Mouse (Mus musculus) left cerebral cortex, postnatal 4 days (tissue): ENCODE measurements around the gene Depdc1b. TPM values are rescaled to one million over a fixed set of nuclear protein-coding genes. Genes with fewer than 3 reads are reported as not detected.
A peak's percentile ranks its signal among the peaks of the same experiment; 100 is the strongest.

Source experiments
- DNase-seq: peaks from one replicate; pipeline ENCODE4 v3.0.0-alpha.2; 2022
- intact Hi-C: fragments of 180-260 bp; cut with DNase I; formaldehyde crosslinking; loops from one replicate; pipeline ENCODE4 v1.15.1; 2025
- total RNA-seq, 2 experiments: library from RNA; stranded (reverse); gene quantifications; 2 replicates each; pipeline ENCODE4 v1.2.3; 2021

Depdc1b gene
- 1 to 10 TPM; 1.9 to 2.0 TPM for total RNA-seq

GRCm38 (mm10) chr13:108315702-108316486, at the start of gene Depdc1b:
Gene Depdc1b, plus strand, starts transcription at chr13:108316332.
- intact Hi-C loops = no loop called here
- peak; percentile 96 for DNase-seq

DNA sequence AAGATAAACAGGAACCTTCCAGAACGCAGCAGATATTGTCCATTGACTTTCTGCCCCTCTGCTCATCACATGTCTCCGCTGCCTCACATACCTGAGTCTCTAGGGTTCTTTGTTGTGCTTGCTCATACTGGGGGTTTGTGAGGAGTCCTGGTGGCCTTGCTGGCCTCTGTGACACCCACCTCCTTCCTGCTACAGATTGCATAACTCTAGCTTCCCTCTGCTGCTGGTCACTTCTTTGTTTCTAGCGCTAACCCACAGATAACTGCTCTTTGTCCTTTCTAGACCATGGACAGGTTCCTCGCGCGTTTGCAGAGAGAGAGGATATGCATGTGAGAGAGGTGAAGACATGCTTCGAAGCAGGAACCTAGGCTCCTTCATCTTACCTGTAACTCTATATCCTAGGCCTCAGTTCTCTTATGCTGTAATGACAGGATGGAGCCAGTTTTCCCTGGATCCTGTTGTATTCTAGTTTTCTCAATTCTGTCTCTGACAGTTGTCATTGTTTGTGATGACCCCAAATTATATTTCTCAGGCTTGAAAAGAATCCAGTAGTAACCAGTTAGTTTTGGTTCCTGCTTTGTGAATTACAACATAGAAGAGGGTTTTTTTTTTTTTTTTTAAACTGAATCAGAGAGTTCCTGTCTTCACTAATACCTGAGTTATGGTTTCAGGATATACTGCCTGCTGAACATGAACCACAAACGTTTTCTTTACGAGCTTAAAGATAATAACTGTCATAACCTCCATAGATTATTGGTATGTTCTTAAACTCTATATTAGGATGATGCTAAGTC, 48.1 kb upstream of the Depdc1b start:
- intact Hi-C loops = no loop called here
- no peak for DNase-seq

DNA sequence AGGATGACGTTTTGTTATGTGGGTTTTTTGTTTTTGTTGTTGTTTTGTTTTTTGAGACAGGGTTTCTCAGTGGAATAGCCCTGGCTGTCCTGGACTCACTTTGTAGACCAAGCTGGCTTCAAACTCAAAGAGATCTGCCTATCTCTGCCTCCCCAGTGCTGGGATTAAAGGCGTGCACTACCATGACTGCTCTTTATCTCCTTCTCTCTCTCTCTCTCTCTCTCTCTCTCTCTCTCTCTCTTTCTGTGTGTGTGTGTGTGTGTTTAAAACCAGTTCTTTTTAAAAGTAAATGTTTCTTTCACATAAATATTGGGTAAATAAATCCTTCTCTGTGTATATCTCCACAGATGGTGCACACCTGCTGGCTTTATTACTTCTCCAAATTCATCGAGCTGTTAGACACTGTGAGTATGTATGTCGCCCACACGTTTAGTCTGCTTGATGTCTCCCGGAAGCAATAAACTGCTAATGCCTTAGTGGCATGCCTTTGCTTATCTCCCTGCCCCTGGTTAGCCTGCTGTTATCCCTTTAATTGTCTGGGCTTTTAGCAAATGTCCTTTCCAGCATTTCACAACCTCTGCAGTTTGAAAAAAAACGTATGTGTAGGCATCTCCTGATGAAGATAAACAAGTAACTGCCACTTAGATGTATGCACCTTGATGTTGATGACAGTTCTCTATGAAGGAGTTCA, 44.5 kb upstream of the Depdc1b start:
- DNase-seq = no peak
- intact Hi-C loops = no loop called here

- intact Hi-C loops = no loop called here
- DNase-seq = no peak
Measured at GRCm38 (mm10) chr13:108272332-108272731, 43.8 kb upstream of the Depdc1b start.

GRCm38 (mm10) chr13:108273034-108273433, 43.1 kb upstream of the Depdc1b start:
- intact Hi-C loops = no loop called here
- no peak for DNase-seq

DNA sequence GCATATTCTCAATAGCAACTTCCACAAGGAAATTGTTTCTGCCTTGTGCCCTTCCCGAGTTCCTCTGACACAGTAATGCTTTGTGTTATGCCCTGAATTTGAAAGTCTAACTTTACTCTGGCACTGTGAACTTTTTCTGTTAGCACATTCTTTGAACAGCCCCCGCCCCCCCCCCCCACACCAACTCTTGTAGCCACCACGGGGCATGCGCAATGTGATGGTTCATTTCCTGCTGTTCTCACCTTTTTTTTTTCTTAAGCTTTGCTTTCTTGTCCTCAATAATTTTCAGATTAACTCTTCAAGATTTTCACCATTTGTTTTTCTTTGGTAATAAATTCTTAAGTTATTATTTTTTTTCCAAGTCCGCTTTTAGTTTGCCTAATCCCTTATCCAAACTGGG, 42.7 kb upstream of the Depdc1b start:
- no peak for DNase-seq
- intact Hi-C loops = no loop called here

DNA sequence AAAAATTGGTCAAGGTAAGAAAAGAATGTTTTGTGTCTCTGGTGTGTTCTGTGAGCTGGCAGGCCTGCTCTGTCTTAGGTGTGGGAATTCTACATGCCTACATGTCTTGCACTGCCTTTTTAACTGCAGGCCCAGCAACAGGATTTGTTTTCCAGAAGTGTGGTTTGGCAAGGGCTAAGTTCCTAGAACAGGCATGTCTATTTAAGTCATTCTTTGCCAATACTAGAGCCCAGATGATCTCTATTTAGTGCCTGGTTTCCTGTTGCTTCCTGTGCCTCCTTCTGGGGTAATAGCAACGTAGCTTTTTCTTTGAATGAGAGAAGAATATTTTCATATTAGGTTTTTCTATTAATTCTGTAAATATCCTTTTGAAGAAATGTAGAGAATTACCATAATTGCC, 39.6 kb upstream of the Depdc1b start:
- DNase-seq = no peak
- intact Hi-C loops = no loop called here

GRCm38 (mm10) chr13:108277320-108277719, 38.8 kb upstream of the Depdc1b start:
- DNase-seq = no peak
- intact Hi-C loops = no loop called here

GRCm38 (mm10) chr13:108278592-108278991, 37.5 kb upstream of the Depdc1b start:
- no peak for DNase-seq
- intact Hi-C loops = no loop called here

DNA sequence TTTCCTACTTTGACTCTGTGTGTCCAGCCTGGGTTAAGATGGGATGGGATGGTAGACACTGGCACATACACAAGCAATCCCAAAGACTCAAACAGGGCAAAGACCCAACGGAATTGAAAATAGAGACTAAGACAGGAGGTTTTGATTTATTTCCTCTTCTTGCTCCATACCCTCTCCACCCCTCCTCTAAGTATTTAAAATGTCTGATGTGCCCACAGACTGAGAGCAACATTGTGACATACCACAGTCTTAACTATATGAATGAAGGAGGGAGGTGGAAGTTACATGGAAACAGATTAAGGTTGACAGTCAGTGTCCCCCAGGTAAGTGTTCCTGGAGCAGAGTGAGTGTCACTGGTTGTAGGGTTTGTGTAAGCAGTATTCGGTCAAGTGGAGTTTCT, 31.8 kb upstream of the Depdc1b start:
- DNase-seq = no peak
- intact Hi-C loops = no loop called here

DNA sequence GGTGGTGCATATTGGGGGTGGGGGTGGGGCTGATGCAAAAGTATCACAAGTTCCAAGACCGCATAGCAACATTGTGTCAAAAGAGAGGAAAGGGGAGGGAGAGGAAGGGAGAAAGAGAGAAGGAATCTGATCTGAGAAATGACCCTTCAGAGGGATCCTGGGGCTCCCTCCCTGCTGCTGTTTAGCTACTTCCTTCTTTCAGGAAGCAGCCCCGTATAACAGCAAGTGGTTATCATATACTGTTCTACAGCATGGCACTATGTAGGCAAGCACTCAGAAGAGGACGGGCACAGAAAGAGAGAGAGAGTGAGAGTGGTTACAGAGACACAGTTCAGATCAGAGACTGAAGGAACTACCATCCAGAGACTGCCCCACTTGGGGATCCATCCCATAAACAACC, 28.2 kb upstream of the Depdc1b start:
- no peak for DNase-seq
- intact Hi-C loops = no loop called here

- intact Hi-C loops = no loop called here
- no peak for DNase-seq
Measured at GRCm38 (mm10) chr13:108289436-108289835, 26.7 kb upstream of the Depdc1b start.

GRCm38 (mm10) chr13:108290314-108290713, 25.8 kb upstream of the Depdc1b start:
- no peak for DNase-seq

DNA sequence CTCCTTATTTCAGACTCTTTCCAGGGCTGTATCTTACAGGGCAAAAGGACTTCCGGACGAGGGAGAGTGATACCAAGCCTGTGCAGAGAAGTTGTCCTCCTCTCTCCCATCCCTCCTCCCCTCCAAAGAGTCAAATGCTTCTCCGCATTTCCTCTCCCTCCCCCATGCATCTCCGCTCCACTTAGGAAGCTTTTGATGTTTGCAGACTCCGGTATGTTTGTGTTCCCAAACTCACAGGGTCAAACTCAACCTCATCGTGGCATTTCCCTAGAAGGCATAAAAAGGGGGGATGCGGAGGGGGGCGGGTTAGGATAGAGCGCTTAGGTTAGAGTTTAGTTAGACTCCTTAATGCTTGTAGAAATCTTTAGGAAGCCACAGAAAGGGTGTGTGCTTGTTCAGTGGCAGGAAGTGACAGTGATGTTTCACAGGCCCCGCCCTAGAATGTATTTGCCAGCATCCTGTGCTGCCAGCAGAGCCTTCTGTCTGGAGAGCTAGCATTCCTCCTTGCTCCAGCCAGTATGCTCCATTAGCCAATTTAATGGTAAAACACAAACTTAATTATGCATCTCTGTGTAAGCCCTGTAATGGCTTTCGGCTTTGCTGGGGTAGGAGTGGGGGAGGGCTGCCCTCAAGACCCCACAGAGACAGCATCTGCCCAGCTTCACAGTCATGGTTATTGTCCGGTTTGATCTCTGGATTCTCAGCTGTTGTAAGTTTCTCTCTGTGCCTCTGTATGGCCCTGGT, 18.6 kb upstream of the Depdc1b start:
- intact Hi-C loops = no loop called here
- DNase-seq = peak; percentile 28

More at GRCm38 (mm10) chr13:108290314-108290713, 25.8 kb upstream of the Depdc1b start:
- intact Hi-C loops = no loop called here

GRCm38 (mm10) chr13:108298241-108298640, 17.9 kb upstream of the Depdc1b start:
- DNase-seq = no peak
- intact Hi-C loops = no loop called here

DNA sequence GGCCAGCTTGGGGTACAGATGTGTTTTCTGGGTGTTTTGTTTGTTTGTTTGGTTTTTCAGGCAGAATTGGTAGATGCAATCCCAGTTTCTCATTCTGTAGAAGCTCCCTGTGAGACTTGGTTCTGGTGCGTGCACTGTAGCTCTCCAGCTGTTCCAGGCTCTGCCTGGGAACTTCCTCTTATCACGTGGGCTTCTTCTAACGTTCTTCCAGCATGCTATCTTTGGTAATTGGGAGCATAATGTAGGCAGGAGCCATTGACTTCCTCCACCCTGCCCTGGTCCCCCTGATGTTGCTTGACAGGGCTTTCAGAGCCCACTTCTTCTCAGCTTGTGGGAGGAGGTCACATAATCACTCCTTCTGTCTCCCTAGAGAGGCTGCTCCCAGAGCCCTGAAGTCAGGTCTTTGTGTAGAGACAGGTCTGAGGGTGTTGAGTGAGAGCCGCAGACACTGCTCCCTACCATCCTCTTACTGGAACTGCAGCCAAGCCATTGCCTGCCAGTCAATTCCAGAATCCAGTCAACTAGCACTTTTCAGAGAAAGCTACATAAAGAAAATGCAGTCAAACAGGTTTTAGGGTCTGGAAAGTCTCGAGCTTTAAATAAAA, 15.7 kb upstream of the Depdc1b start:
- intact Hi-C loops = no loop called here
- no peak for DNase-seq

DNA sequence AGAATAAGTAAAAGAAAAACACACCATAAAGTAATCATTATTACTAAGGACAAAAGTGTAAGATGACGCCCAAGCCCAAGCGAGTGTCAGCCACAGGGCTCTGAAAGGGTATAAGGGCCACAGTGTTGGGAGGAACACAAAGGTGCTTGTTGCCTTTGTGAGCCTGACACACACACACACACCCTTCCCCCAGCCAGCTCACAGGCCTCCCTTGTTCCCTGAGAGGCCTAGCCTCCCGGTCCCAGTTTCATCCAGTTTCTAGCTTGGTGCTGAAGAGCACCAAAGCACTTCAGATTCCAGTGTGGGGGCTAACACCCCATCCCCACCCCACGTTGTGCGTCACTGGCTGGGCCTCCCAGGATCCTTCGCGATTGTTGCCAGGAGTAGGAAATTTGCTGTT, 14.7 kb upstream of the Depdc1b start:
- DNase-seq = no peak
- intact Hi-C loops = no loop called here

DNA sequence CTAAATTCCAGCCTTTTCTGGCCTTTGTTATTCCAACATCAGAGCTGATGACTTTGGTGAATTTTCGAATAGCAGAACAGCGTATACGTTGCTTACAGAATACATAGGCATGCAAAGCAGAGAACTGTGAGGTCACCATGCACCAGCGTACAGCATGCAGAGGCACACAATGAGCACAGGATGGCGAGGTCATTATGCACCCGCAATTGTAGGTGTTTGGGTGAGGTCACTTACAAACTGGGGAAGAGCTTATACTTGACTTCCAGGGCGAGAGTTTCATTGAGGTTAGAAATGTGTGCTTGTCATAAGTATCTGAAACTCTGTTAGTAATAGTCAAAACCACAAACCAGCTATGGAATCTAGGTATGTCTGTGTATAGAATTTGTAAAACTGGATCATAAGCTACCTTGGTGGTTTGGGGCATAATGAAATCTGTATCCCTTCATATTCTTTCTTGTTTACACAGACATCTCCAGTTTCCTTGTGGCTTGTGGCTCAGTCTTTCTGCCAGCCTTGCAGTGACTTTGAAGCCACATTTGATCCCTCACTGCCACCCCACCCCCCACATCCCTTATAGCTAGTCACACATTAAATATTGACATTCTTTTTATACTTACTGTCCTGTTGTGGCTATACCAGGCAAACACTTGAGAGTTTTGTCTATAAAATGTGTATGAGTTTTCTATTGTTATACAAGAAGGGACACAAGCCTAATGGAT, 13.0 kb upstream of the Depdc1b start:
- intact Hi-C loops = no loop called here
- no peak for DNase-seq

GRCm38 (mm10) chr13:108303841-108304240, 12.3 kb upstream of the Depdc1b start:
- intact Hi-C loops = no loop called here
- no peak for DNase-seq

GRCm38 (mm10) chr13:108304680-108305079, 11.5 kb upstream of the Depdc1b start:
- no peak for DNase-seq
- intact Hi-C loops = no loop called here
